Mouse (Mus musculus): ENCODE measurements around the gene Tmem120a.

- no peak for TF ChIP-seq CTCF (IDR thresholded peaks at IDR 0.05; ENCODE audit: control insufficient read depth, insufficient read depth, insufficient replicate concordance, low read depth, low read length)
- TF ChIP-seq POLR2A (IDR thresholded peaks at IDR 0.05; ENCODE audit: control insufficient read depth, low read depth, low read length): no peak
These were observed 42.6 kb downstream of the Tmem120a start for GRCm38 (mm10) chr5:135701601-135702000.

Data from testis, adult 2 months (tissue).